Mouse (Mus musculus) testis, adult 2 months (tissue): Measurements from ENCODE around the gene Setd7.

Source experiments
- CTCF ChIP-seq: fragments of 200-500 bp; IDR thresholded peaks from 2 replicates; pipeline ENCODE4 v1.5.1; 2012; ENCODE audit warnings: low read depth, mild to moderate bottlenecking, inconsistent platforms, low read length, moderate library complexity; ENCODE audit not compliant: control insufficient read depth, insufficient read depth, insufficient replicate concordance
- POLR2A ChIP-seq: fragments of 200-500 bp; IDR thresholded peaks from 2 replicates; pipeline ENCODE4 v1.6.1; 2012; ENCODE audit warnings: low read depth, mild to moderate bottlenecking, inconsistent platforms, low read length, moderate library complexity; ENCODE audit not compliant: control insufficient read depth

- TF ChIP-seq CTCF (no peak), POLR2A (no peak)
Observed at GRCm38 (mm10) chr3:51534013-51534412, 26.7 kb downstream of the Setd7 start.
